9 mouse cellular contexts compared by ENCODE assay signal in the genomic region with DNA sequence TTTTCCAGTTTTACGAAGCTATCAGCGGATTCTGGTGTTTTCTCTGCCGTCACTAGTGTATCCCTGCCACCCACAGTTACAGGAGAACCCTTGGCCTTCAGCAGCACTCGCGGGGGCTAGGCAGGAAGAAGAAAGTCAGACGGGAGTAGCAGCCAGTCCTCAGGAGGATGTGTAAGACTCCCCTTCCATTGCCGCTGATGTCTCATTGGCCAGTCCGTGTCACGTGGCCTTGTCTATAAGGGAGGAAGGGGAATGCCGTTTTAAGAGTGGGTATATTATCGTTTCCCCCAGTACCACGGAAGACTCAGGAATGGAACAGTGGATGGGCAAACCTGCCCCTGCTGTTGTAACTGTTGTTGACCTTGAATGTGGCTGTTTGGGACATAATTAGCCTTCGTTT. TPM values are rescaled to one million over a fixed set of nuclear protein-coding genes. Genes with fewer than 3 reads are reported as not detected.
DNase-seq lines count a peak whose midpoint lies in the region; ATAC-seq and TF ChIP-seq lines count a peak whose summit lies in the region.
"Had no signal": no experiment of that assay in that cellular context is flagged by ENCODE, and none has a peak within 500 bp of the region (broad histone marks: within the 10 kb centered on the region; RNA-seq: fewer than 3 reads in every experiment).

No protein-coding gene starts in this region.

- ATAC-seq in heart, embryonic 15.5 days (replicated peaks; ENCODE audit: insufficient number of reproducible peaks, insufficient read depth, low FRiP score, low read depth) = no peak
- peak; percentile 69; the same call in 1 of the 2 replicates for ATAC-seq in embryonic facial prominence, embryonic 14.5 days (ENCODE audit: low read depth)
- no peak for ATAC-seq in limb, embryonic 13.5 days (ENCODE audit: low FRiP score, low read depth)
- ATAC-seq in kidney, embryonic 14.5 days (ENCODE audit: low FRiP score, low TSS enrichment) = no peak

- H3K4me1 ChIP-seq in heart, embryonic 15.5 days (replicated peaks) = 0 out of 2 replicates have a peak, but pooled peaks cover 7% of the 10 kb centered on the region
- no peaks in the 10 kb centered on the region for H3K4me1 ChIP-seq in heart, adult 2 months (ENCODE audit: control insufficient read depth, insufficient read depth, low read length)
- peaks cover 15% of the 10 kb centered on the region for H3K4me1 ChIP-seq in embryonic facial prominence, embryonic 14.5 days (ENCODE audit: control insufficient read depth, insufficient read depth, low read length)
- H3K4me1 ChIP-seq in limb, embryonic 13.5 days = peaks cover 25% of the 10 kb centered on the region
- peaks cover 10% of the 10 kb centered on the region; the same call in 1 of the 2 replicates for H3K4me1 ChIP-seq in kidney, embryonic 14.5 days (ENCODE audit: control insufficient read depth, insufficient read depth, low read length)

- no peak overlapping the region for H3K27ac ChIP-seq in heart, embryonic 15.5 days
- H3K27ac ChIP-seq in heart, adult 2 months = no peak overlapping the region
- H3K27ac ChIP-seq in embryonic facial prominence, embryonic 14.5 days (replicated peaks; ENCODE audit: low read depth, low read length) = no peak overlapping the region
- H3K27ac ChIP-seq in limb, embryonic 13.5 days = 0 out of 2 replicates have a peak overlapping the region, but pooled peaks have one; percentile 15
- no peak overlapping the region for H3K27ac ChIP-seq in kidney, embryonic 14.5 days (ENCODE audit: low read depth, low read length)

- H3K4me2 ChIP-seq in heart, embryonic 15.5 days = peak overlapping the region; percentile 20; the same call in 1 of the 2 replicates
- peak overlapping the region; percentile 38 for H3K4me2 ChIP-seq in embryonic facial prominence, embryonic 14.5 days (ENCODE audit: low read depth, low read length)
- H3K4me2 ChIP-seq in limb, embryonic 13.5 days (replicated peaks) = peak overlapping the region; percentile 28
- no peak overlapping the region; the same call in 1 of the 2 replicates for H3K4me2 ChIP-seq in kidney, embryonic 14.5 days (replicated peaks; ENCODE audit: low read depth, low read length)

- H3K4me3 ChIP-seq in heart, embryonic 15.5 days = 0 out of 2 replicates have a peak overlapping the region, but pooled peaks have one; percentile 1
- H3K4me3 ChIP-seq in heart, adult 2 months = no peak overlapping the region
- H3K4me3 ChIP-seq in embryonic facial prominence, embryonic 14.5 days (ENCODE audit: low read depth, low read length) = 0 out of 2 replicates have a peak overlapping the region, but pooled peaks have one; percentile 5
- no peak overlapping the region for H3K4me3 ChIP-seq in limb, embryonic 13.5 days
- no peak overlapping the region for H3K4me3 ChIP-seq in kidney, embryonic 14.5 days (ENCODE audit: low read length)

- intact Hi-C loops in heart, adult 2 months (cut with DNase I) = no loop called here

- no peaks in the 10 kb centered on the region for H3K36me3 ChIP-seq in heart, embryonic 15.5 days
- H3K36me3 ChIP-seq in heart, adult 2 months (ENCODE audit: control insufficient read depth, insufficient read depth, low read length) = no peaks in the 10 kb centered on the region
- no peaks in the 10 kb centered on the region for H3K36me3 ChIP-seq in embryonic facial prominence, embryonic 14.5 days (ENCODE audit: control insufficient read depth, insufficient read depth, low read length)
- no peaks in the 10 kb centered on the region for H3K36me3 ChIP-seq in limb, embryonic 13.5 days
- H3K36me3 ChIP-seq in kidney, embryonic 14.5 days (ENCODE audit: control insufficient read depth, insufficient read depth, low read length) = no peaks in the 10 kb centered on the region

- TF ChIP-seq CTCF in heart, adult 2 months (IDR thresholded peaks at IDR 0.05) = no peak

- no peak overlapping the region for H3K9ac ChIP-seq in heart, embryonic 15.5 days
- no peak overlapping the region for H3K9ac ChIP-seq in heart, adult 2 months (ENCODE audit: low read depth, low read length)
- H3K9ac ChIP-seq in embryonic facial prominence, embryonic 14.5 days (ENCODE audit: low read depth, low read length) = 0 out of 2 replicates have a peak overlapping the region, but pooled peaks have one; percentile 15
- no peak overlapping the region for H3K9ac ChIP-seq in limb, embryonic 13.5 days
- H3K9ac ChIP-seq in kidney, embryonic 14.5 days (ENCODE audit: low read depth, low read length) = no peak overlapping the region

- H3K79me2 ChIP-seq in heart, adult 2 months (replicated peaks; ENCODE audit: control insufficient read depth, insufficient read depth, low read length) = no peaks in the 10 kb centered on the region

- DNase-seq in heart, adult 2 months = no peak
- DNase-seq in embryonic facial prominence, embryonic 14.5 days (ENCODE audit: low spot score) = peak; percentile 44
- DNase-seq in retina, embryonic 14.5 days (ENCODE audit: low spot score) = peak; percentile 70
- DNase-seq in c-Kit-positive CD71-positive TER-119-positive erythroid progenitor cells, embryonic 14.5 days (ENCODE audit: low spot score) = no peak
- no peak for DNase-seq in frontal cortex, adult 2 months (ENCODE audit: extremely low spot score in 1 of 2, low spot score in 1 of 2)
- DNase-seq: kidney, postnatal 25 days had no signal

- 53% methylated on average over 13 of the region's 13 CpGs for WGBS in heart, embryonic 15.5 days
- WGBS in heart, adult 2 months = 48% methylated on average over 13 of the region's 13 CpGs
- 50% methylated on average over 13 of the region's 13 CpGs for WGBS in embryonic facial prominence, embryonic 14.5 days
- WGBS in limb, embryonic 13.5 days = 53% methylated on average over 13 of the region's 13 CpGs
- 51% methylated on average over 13 of the region's 13 CpGs for WGBS in kidney, embryonic 14.5 days

- TF ChIP-seq POLR2A in heart, adult 2 months (IDR thresholded peaks at IDR 0.05; ENCODE audit: insufficient read depth, low read depth, low read length) = no peak

- H3K27me3 ChIP-seq in heart, embryonic 15.5 days = no peaks in the 10 kb centered on the region
- H3K27me3 ChIP-seq in heart, adult 2 months (ENCODE audit: control insufficient read depth, insufficient read depth, low read length) = no peaks in the 10 kb centered on the region
- no peaks in the 10 kb centered on the region for H3K27me3 ChIP-seq in embryonic facial prominence, embryonic 14.5 days (replicated peaks; ENCODE audit: control insufficient read depth, insufficient read depth, low read length)
- H3K27me3 ChIP-seq in limb, embryonic 13.5 days = no peaks in the 10 kb centered on the region
- H3K27me3 ChIP-seq in kidney, embryonic 14.5 days (ENCODE audit: control insufficient read depth, insufficient read depth, low read length) = no peaks in the 10 kb centered on the region

- no peaks in the 10 kb centered on the region for H3K9me3 ChIP-seq in heart, embryonic 15.5 days (replicated peaks)
- H3K9me3 ChIP-seq in embryonic facial prominence, embryonic 14.5 days (ENCODE audit: control insufficient read depth, low read length) = no peaks in the 10 kb centered on the region
- no peaks in the 10 kb centered on the region for H3K9me3 ChIP-seq in limb, embryonic 13.5 days
- no peaks in the 10 kb centered on the region for H3K9me3 ChIP-seq in kidney, embryonic 14.5 days (ENCODE audit: control insufficient read depth, low read length)

- TF ChIP-seq EP300 in heart, adult 2 months (IDR thresholded peaks at IDR 0.05; ENCODE audit: insufficient read depth, low read depth, low read length) = no peak

RNA-seq across cellular contexts. Expression of a gene that starts 53.1 kb away (rescaled TPM):
- polyA plus RNA-seq in heart, embryonic 15.5 days (2015; fragmentation: Nextera tagmentation; extraction: Ambion mirVana) = 11.2 and 12.7 TPM in 2 replicates
- total RNA-seq in heart, adult 2 months (2021) = 10 to 100 TPM; 15.8 to 17.4 TPM
- polyA plus RNA-seq in heart, adult 2 months (2012; rRNA removed) = 6.8 and 9.8 TPM in 2 replicates
- polyA plus RNA-seq in embryonic facial prominence, embryonic 14.5 days (2014; fragmentation: Nextera tagmentation; extraction: Ambion mirVana) = 12.9 and 14.9 TPM in 2 replicates
- polyA plus RNA-seq in limb, embryonic 13.5 days (2015; fragmentation: Nextera tagmentation; extraction: Ambion mirVana) = 8.1 and 8.6 TPM in 2 replicates
- polyA plus RNA-seq in frontal cortex, adult 2 months (2012; rRNA removed) = 13.0 and 13.5 TPM in 2 replicates
- polyA plus RNA-seq in kidney, embryonic 14.5 days (2014; fragmentation: Nextera tagmentation; extraction: Ambion mirVana) = 9.8 and 11.9 TPM in 2 replicates

Comparison
In these comparisons a context has a peak if more than half of its experiments do, and no peak if none do; other contexts are left out.
1. H3K4me3 ChIP-seq: peak in heart, embryonic 15.5 days (single experiment) and embryonic facial prominence, embryonic 14.5 days (single experiment); none in heart, adult 2 months (single experiment), limb, embryonic 13.5 days (single experiment) and kidney, embryonic 14.5 days (single experiment).
2. DNase-seq: peak in embryonic facial prominence, embryonic 14.5 days (single experiment) and retina, embryonic 14.5 days (single experiment); none in heart, adult 2 months (0 of 2), c-Kit-positive CD71-positive TER-119-positive erythroid progenitor cells, embryonic 14.5 days (single experiment) and frontal cortex, adult 2 months (0 of 2).